Mouse (Mus musculus) layer of hippocampus, postnatal 25 days (tissue): Measurements from ENCODE around the gene Gpr180. TPM values are rescaled to one million over a fixed set of nuclear protein-coding genes. Genes with fewer than 3 reads are reported as not detected.

ENCODE experiments used
- DNase-seq, 2 experiments: peaks; one replicate each; pipeline ENCODE4 v3.0.0; 2022; ENCODE audit warnings: mixed read lengths in 2 of 2, low spot score in 1 of 2; ENCODE audit errors: extremely low spot score in 1 of 2
- total RNA-seq, 2 experiments: library from RNA; stranded (reverse); gene quantifications; 2 replicates each; pipeline ENCODE4 v1.2.3; 2021

Gene Gpr180
- total RNA-seq, 2 experiments from 2014 or later, result 25.5 to 26.0 TPM

GRCm38 (mm10) chr14:118202006-118202405 lies 65.0 kb downstream of the Gpr180 start:
- DNase-seq, result no peak

- no peak for DNase-seq
Observed at GRCm38 (mm10) chr14:118203031-118203430, 66.1 kb downstream of the Gpr180 start.

GRCm38 (mm10) chr14:118207347-118207746 lies 70.4 kb downstream of the Gpr180 start:
- DNase-seq, result no peak

GRCm38 (mm10) chr14:118209642-118210041 lies 72.7 kb downstream of the Gpr180 start:
- DNase-seq, result peak in 1 of 2 experiments; percentile 58

DNA sequence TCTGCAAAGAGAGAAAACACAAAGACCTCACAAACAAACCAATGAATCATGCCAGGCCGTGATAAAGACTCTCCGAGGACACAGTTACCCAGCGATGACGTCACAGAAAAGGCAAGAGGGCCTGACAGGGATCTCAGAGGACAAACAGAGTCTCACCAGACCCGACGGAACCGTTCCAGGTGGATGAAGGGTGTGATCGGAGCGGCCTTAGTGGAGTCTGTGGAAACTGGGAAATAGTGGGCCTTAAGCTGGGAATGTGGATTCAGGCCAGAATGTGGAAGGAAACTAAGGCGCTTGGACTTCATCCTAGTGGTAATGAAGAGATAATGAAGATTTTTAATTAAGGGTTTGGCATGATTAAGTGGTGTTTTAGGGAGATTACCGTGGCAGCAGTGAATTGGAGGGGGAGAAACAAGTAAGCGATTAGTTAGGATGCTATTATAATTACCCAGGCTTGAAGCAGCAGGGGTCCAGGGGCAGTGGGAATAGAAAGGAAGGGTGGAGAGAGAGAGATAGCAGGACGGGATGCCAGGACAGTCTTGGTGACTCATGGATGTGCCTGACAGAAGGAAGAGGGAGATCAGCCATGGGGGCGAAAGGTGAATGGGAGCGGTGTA lies 75.3 kb downstream of the Gpr180 start:
- no peak for DNase-seq

Other genes starting within 250 kb of the Gpr180 start
- gene Dct, start 84.9 kb upstream of the Gpr180 start, total RNA-seq, result 1 to 10 TPM; 1.1 to 1.4 TPM
- 1 to 10 TPM; 8.3 to 8.4 TPM for gene Tgds, start 4.4 kb upstream of the Gpr180 start, total RNA-seq
- gene Sox21, start 99.9 kb downstream of the Gpr180 start, total RNA-seq, result 10 to 100 TPM in 1 of 2 experiments, 1 to 10 TPM in 1; 9.9 to 11.6 TPM
- gene Gm9376, start 129.8 kb downstream of the Gpr180 start, total RNA-seq, result not detected